Mouse (Mus musculus) MEL (cell line): ENCODE measurements around the gene Ift88. TPM values are rescaled to one million over a fixed set of nuclear protein-coding genes. Genes with fewer than 3 reads are reported as not detected.

Source experiments
- DNase-seq: peaks from one replicate; pipeline ENCODE4 v3.0.0; 2011; ENCODE audit warnings: low read depth, low spot score
- H3K27ac ChIP-seq: 2 replicates; pipeline ENCODE4 v1.5.1; 2012; ENCODE audit warnings: low read depth, mild to moderate bottlenecking, control low read depth, low read length, moderate library complexity; ENCODE audit not compliant: control insufficient read depth
- H3K27me3 ChIP-seq, 2 experiments: fragments of 150-350 bp in 1 of 2; sonication (generic) in 1 of 2; 2 replicates each; pipeline ENCODE4 v1.6.1; 2012; ENCODE audit warnings: low read length in 2 of 2, mild to moderate bottlenecking in 2 of 2, improper control_type of control experiment in 1 of 2, moderate library complexity in 1 of 2; ENCODE audit not compliant: insufficient read depth in 2 of 2, control insufficient read depth in 1 of 2
- H3K36me3 ChIP-seq, 2 experiments: 2 replicates each; pipeline ENCODE4 v1.6.1; 2012 to 2014; ENCODE audit warnings: low read length in 2 of 2, improper control_type of control experiment in 1 of 2, inconsistent platforms in 1 of 2, mild to moderate bottlenecking in 1 of 2; ENCODE audit not compliant: insufficient read depth in 2 of 2, control insufficient read depth in 1 of 2
- H3K4me1 ChIP-seq, 2 experiments: fragments of 150-350 bp in 1 of 2; sonication (generic) in 1 of 2; 2 replicates each; pipeline ENCODE4 v1.6.1; 2012; ENCODE audit warnings: low read length in 2 of 2, improper control_type of control experiment in 1 of 2, mild to moderate bottlenecking in 1 of 2; ENCODE audit not compliant: insufficient read depth in 2 of 2, control insufficient read depth in 1 of 2
- H3K4me3 ChIP-seq, 2 experiments: fragments of 150-350 bp in 1 of 2; sonication (generic) in 1 of 2; 2 replicates each; pipeline ENCODE4 v1.5.1; 2012; ENCODE audit warnings: low read depth in 2 of 2, low read length in 2 of 2, mild to moderate bottlenecking in 2 of 2, moderate library complexity in 2 of 2, control low read depth in 1 of 2, improper control_type of control experiment in 1 of 2; ENCODE audit not compliant: control insufficient read depth in 1 of 2, insufficient read depth in 1 of 2
- H3K79me2 ChIP-seq: 2 replicates; pipeline ENCODE4 v1.6.1; 2012; ENCODE audit warnings: mild to moderate bottlenecking, low read length, moderate library complexity; ENCODE audit not compliant: control insufficient read depth, poor library complexity, insufficient read depth
- H3K9ac ChIP-seq: 2 replicates; pipeline ENCODE4 v1.6.1; 2012; ENCODE audit warnings: low read depth, mild to moderate bottlenecking, control low read depth, low read length, moderate library complexity; ENCODE audit not compliant: control insufficient read depth, poor library complexity, severe bottlenecking
- H3K9me3 ChIP-seq: fragments of 150-350 bp; sonication (generic); replicated peaks from 2 replicates; pipeline ENCODE4 v1.6.1; 2012; ENCODE audit warnings: mild to moderate bottlenecking, low read length, improper control_type of control experiment, moderate library complexity; ENCODE audit not compliant: insufficient read depth
- CTCF ChIP-seq, 3 experiments: IDR thresholded peaks in 2 of 3; conservative IDR thresholded peaks in 1 of 3; 2 replicates each; pipeline ENCODE4 v1.5.1; 2011 to 2012; ENCODE audit warnings: low read length in 3 of 3, low read depth in 2 of 3, mild to moderate bottlenecking in 2 of 3, improper control_type of control experiment in 1 of 3, inconsistent platforms in 1 of 3, mixed read lengths in 1 of 3, moderate library complexity in 1 of 3; ENCODE audit not compliant: control insufficient read depth in 1 of 3, insufficient read depth in 1 of 3, poor library complexity in 1 of 3, severe bottlenecking in 1 of 3
- ELF1 ChIP-seq: IDR thresholded peaks from 2 replicates; pipeline ENCODE4 v1.6.1; 2014; ENCODE audit warnings: low read depth, mild to moderate bottlenecking, inconsistent platforms, low read length, improper control_type of control experiment, moderate library complexity
- EP300 ChIP-seq, 2 experiments: IDR thresholded peaks; 2 replicates each; pipeline ENCODE4 v1.6.1; 2011; ENCODE audit warnings: improper control_type of control experiment in 2 of 2, low read length in 2 of 2, low read depth in 1 of 2, mild to moderate bottlenecking in 1 of 2
- JUND ChIP-seq: IDR thresholded peaks from 2 replicates; pipeline ENCODE4 v1.6.1; 2011; ENCODE audit warnings: low read depth, mild to moderate bottlenecking, improper control_type of control experiment, low read length
- MAX ChIP-seq: IDR thresholded peaks from 2 replicates; pipeline ENCODE4 v1.6.1; 2011; ENCODE audit warnings: low read length, improper control_type of control experiment
- MAZ ChIP-seq: IDR thresholded peaks from 2 replicates; pipeline ENCODE4 v1.6.1; 2012; ENCODE audit warnings: low read depth, mild to moderate bottlenecking, inconsistent platforms, low read length, improper control_type of control experiment
- MEF2A ChIP-seq: IDR thresholded peaks from 2 replicates; pipeline ENCODE4 v1.6.1; 2014; ENCODE audit warnings: low read depth, mild to moderate bottlenecking, inconsistent platforms, low read length, improper control_type of control experiment; ENCODE audit not compliant: poor library complexity, insufficient replicate concordance, severe bottlenecking; ENCODE audit errors: extremely low read depth
- MXI1 ChIP-seq: IDR thresholded peaks from 2 replicates; pipeline ENCODE4 v1.6.1; 2011; ENCODE audit warnings: mild to moderate bottlenecking, low read depth, low read length, improper control_type of control experiment
- MYB ChIP-seq: IDR thresholded peaks from 2 replicates; pipeline ENCODE4 v1.6.1; 2011; ENCODE audit warnings: mild to moderate bottlenecking, low read depth, low read length, improper control_type of control experiment
- MYC ChIP-seq: IDR thresholded peaks from 2 replicates; pipeline ENCODE4 v1.6.1; 2011; ENCODE audit warnings: low read depth, mild to moderate bottlenecking, low read length, improper control_type of control experiment, moderate library complexity
- NRF1 ChIP-seq: IDR thresholded peaks from 2 replicates; pipeline ENCODE4 v1.6.1; 2014; ENCODE audit warnings: low read depth, mild to moderate bottlenecking, inconsistent platforms, low read length, improper control_type of control experiment, moderate library complexity; ENCODE audit not compliant: poor library complexity, insufficient read depth, severe bottlenecking
- POLR2AphosphoS5 ChIP-seq: IDR thresholded peaks from 2 replicates; pipeline ENCODE4 v1.6.1; 2012; ENCODE audit warnings: low read depth, borderline replicate concordance, mild to moderate bottlenecking, inconsistent platforms, low read length, moderate library complexity, mixed read lengths
- RAD21 ChIP-seq: IDR thresholded peaks from 2 replicates; pipeline ENCODE4 v1.6.1; 2011; ENCODE audit warnings: mild to moderate bottlenecking, low read depth, low read length, improper control_type of control experiment
- SIN3A ChIP-seq: IDR thresholded peaks from 2 replicates; pipeline ENCODE4 v1.6.1; 2012; ENCODE audit warnings: low read length, improper control_type of control experiment, inconsistent platforms
- TAL1 ChIP-seq: IDR thresholded peaks from 2 replicates; pipeline ENCODE4 v1.6.1; 2012; ENCODE audit warnings: mild to moderate bottlenecking, inconsistent platforms, low read length, moderate library complexity, mixed read lengths
- TBP ChIP-seq: IDR thresholded peaks from 2 replicates; pipeline ENCODE4 v1.8.0; 2011; ENCODE audit warnings: low read depth, low read length, improper control_type of control experiment
- TCF12 ChIP-seq: IDR thresholded peaks from 2 replicates; pipeline ENCODE4 v1.6.1; 2014; ENCODE audit warnings: low read depth, mild to moderate bottlenecking, inconsistent platforms, low read length, improper control_type of control experiment, moderate library complexity
- USF1 ChIP-seq: IDR thresholded peaks from 2 replicates; pipeline ENCODE4 v1.6.1; 2014; ENCODE audit warnings: low read depth, mild to moderate bottlenecking, inconsistent platforms, low read length, improper control_type of control experiment, moderate library complexity
- USF2 ChIP-seq, 2 experiments: IDR thresholded peaks; 2 replicates each; pipeline ENCODE4 v1.6.1; 2011 to 2012; ENCODE audit warnings: improper control_type of control experiment in 2 of 2, low read length in 2 of 2, borderline replicate concordance in 1 of 2, inconsistent platforms in 1 of 2, low read depth in 1 of 2, mild to moderate bottlenecking in 1 of 2; ENCODE audit not compliant: insufficient read depth in 1 of 2
- ZC3H11A ChIP-seq: IDR thresholded peaks from 2 replicates; pipeline ENCODE4 v1.6.1; 2012; ENCODE audit warnings: low read depth, mild to moderate bottlenecking, inconsistent platforms, low read length, improper control_type of control experiment
- ZMIZ1 ChIP-seq: IDR thresholded peaks from 2 replicates; pipeline ENCODE4 v1.6.1; 2012; ENCODE audit warnings: low read depth, mild to moderate bottlenecking, inconsistent platforms, low read length, improper control_type of control experiment, moderate library complexity
- polyA plus RNA-seq, 2 experiments: library from polyadenylated mRNA; stranded (reverse) in 1 of 2; unstranded in 1 of 2; fragments of >175 nt in 1 of 2; fragments of >200 nt in 1 of 2; gene quantifications; 2 replicates each; pipeline versions ENCODE4 v1.2.1 to v1.2.4; 2012; ENCODE audit warnings: low replicate concordance in 2 of 2, low read depth in 1 of 2; ENCODE audit not compliant: insufficient read length in 2 of 2, insufficient read depth in 1 of 2, missing spikeins in 1 of 2
- total RNA-seq: library from RNA; depleted of rRNA; stranded (reverse); fragments of 300-350 nt; gene quantifications from 2 replicates; pipeline ENCODE4 v1.2.3, GENCODE M21; 2012

The Ift88 gene
- total and polyA plus RNA-seq, 3 experiments: 2.4 to 5.1 TPM; not detected in 1

- Histone ChIP-seq H3K27me3 (peaks cover 8% of the 10 kb centered on the region in 2 experiments), H3K4me1 (peaks cover 0 to 3% of the 10 kb centered on the region in 2 experiments; a peak in 1 of 4 replicates), H3K9ac (peak overlapping the region; percentile 90), H3K9me3 (no peaks in the 10 kb centered on the region), H3K27ac (no peak overlapping the region), H3K4me3 (peak overlapping the region; percentile 95 to 97), H3K79me2 (no peaks in the 10 kb centered on the region; the same call in 1 of the 2 replicates), H3K36me3 (peaks cover 0 to 4% of the 10 kb centered on the region in 2 experiments; a peak in 2 of 4 replicates)
- TF ChIP-seq USF2 (IDR thresholded peaks at IDR 0.05; ENCODE audit: borderline replicate concordance in 1 of 2, insufficient read depth in 1 of 2, low read depth in 1 of 2, low read length in 2 of 2): 0 out of 4 replicates have a peak, but pooled peaks of 1 of the 2 experiments have one; percentile 8
- no peak for TF ChIP-seq ZC3H11A
- peak; percentile 4; the same call in 1 of the 2 replicates for TF ChIP-seq SIN3A
- no peak for DNase-seq
Measured at GRCm38 (mm10) chr14:57424212-57424561, 325 bp downstream of the Ift88 start.

- TF ChIP-seq ZMIZ1 (no peak), MAZ (no peak), TCF12 (no peak), ELF1 (no peak)
- TF ChIP-seq, all 39 proteins: peak for 0
- Histone ChIP-seq H3K4me1 (no peaks in the 10 kb centered on the region), H3K36me3 (no peaks in the 10 kb centered on the region), H3K9me3 (no peaks in the 10 kb centered on the region), H3K4me3 (no peak overlapping the region), H3K27ac (no peak overlapping the region), H3K27me3 (no peaks in the 10 kb centered on the region), H3K9ac (no peak overlapping the region), H3K79me2 (no peaks in the 10 kb centered on the region)
- DNase-seq: no peak
Measured at GRCm38 (mm10) chr14:57430451-57430850, 6.6 kb downstream of the Ift88 start.

GRCm38 (mm10) chr14:57452516-57452915 is 28.7 kb downstream of the Ift88 start:
- no peaks in the 10 kb centered on the region for H3K79me2 ChIP-seq
- no peaks in the 10 kb centered on the region for H3K27me3 ChIP-seq
- H3K36me3 ChIP-seq: peaks cover 0 to 2% of the 10 kb centered on the region in 2 experiments; a peak in 1 of 4 replicates
- no peak for DNase-seq
- no peak overlapping the region for H3K27ac ChIP-seq
- no peak overlapping the region for H3K4me3 ChIP-seq
- no peak overlapping the region for H3K9ac ChIP-seq
- H3K9me3 ChIP-seq: no peaks in the 10 kb centered on the region
- TF ChIP-seq MEF2A (no peak), MAX (no peak), MYC (no peak), TAL1 (no peak), MAZ (no peak), EP300 (IDR thresholded peaks at IDR 0.05; ENCODE audit: low read depth in 1 of 2, low read length in 2 of 2) (no peak), RAD21 (no peak), USF1 (no peak), CTCF (IDR thresholded peaks at IDR 0.05 in 2 of 3, conservative IDR thresholded peaks at IDR 0.05 in 1 of 3; ENCODE audit: control insufficient read depth in 1 of 3, insufficient read depth in 1 of 3, low read depth in 2 of 3, low read length in 3 of 3, poor library complexity in 1 of 3, severe bottlenecking in 1 of 3) (no peak), MXI1 (no peak), JUND (no peak), NRF1 (no peak), SIN3A (no peak), MYB (no peak), POLR2AphosphoS5 (no peak), TBP (no peak)
- TF ChIP-seq, all 39 proteins: peak for 0
- H3K4me1 ChIP-seq: no peaks in the 10 kb centered on the region
